Comparison of ENCODE assay signal across 28 mouse cellular contexts in the genomic region with DNA sequence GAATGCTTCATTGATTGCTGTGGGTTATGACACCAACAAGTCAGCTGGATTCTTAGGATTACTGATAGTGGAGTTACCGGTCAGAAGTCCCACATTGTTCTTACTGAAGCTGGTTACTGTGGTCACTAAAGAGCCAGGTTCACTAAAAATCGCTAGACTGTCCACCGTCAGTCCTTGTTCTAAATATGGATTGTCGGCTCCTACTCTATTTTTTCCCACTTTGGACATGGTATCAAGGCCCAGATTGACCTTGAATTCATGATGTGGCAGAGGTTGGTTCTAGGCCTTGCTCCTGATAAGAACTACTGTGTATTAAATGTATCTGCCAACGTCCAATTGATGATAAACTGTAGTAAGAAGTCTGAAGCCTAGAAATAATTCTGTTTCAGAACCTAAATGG. TPM values are rescaled to one million over a fixed set of nuclear protein-coding genes. Genes with fewer than 3 reads are reported as not detected.
DNase-seq lines count a peak whose midpoint lies in the region; ATAC-seq and TF ChIP-seq lines count a peak whose summit lies in the region.
"Had no signal": no experiment of that assay in that cellular context is flagged by ENCODE, and none has a peak within 500 bp of the region (broad histone marks: within the 10 kb centered on the region; RNA-seq: fewer than 3 reads in every experiment).

No protein-coding gene starts in this region.

- intact Hi-C loops in heart, postnatal 36 days (cut with DNase I): loop anchor here (10.0 kb wide), 1 partner anchor 233 kb away; a partner anchor contains a TSS

- no peak for TF ChIP-seq EP300 in heart, postnatal 0 days (IDR thresholded peaks at IDR 0.05; ENCODE audit: low read depth)

- 32% methylated on average over 5 of the region's 5 CpGs for WGBS in heart, embryonic 14.5 days
- 34% methylated on average over 5 of the region's 5 CpGs for WGBS in heart, postnatal 0 days

- no peak overlapping the region; the same call in 1 of the 2 replicates for H3K9ac ChIP-seq in heart, embryonic 14.5 days (ENCODE audit: low read length)
- H3K9ac ChIP-seq in heart, postnatal 0 days (replicated peaks; ENCODE audit: low read depth, low read length): no peak overlapping the region
- H3K9ac ChIP-seq: embryonic facial prominence, embryonic 13.5 days; forebrain, embryonic 13.5 days; heart, embryonic 12.5 days; hindbrain, embryonic 14.5 days had no signal

- peaks cover 0 to 16% of the 10 kb centered on the region in 2 experiments; a peak in 3 of 4 replicates for H3K4me1 ChIP-seq in heart, embryonic 14.5 days (ENCODE audit: control insufficient read depth in 2 of 2, insufficient read depth in 2 of 2, low read length in 2 of 2)
- H3K4me1 ChIP-seq in heart, postnatal 0 days (ENCODE audit: control insufficient read depth, insufficient read depth): peaks cover 7% of the 10 kb centered on the region

- H3K4me2 ChIP-seq in heart, embryonic 14.5 days (ENCODE audit: low read length): no peak overlapping the region
- H3K4me2 ChIP-seq in heart, postnatal 0 days (ENCODE audit: low read depth, low read length): no peak overlapping the region
- H3K4me2 ChIP-seq: embryonic facial prominence, embryonic 13.5 days; forebrain, embryonic 13.5 days; heart, embryonic 12.5 days; hindbrain, embryonic 14.5 days had no signal

- H3K4me3 ChIP-seq in heart, embryonic 14.5 days (ENCODE audit: control insufficient read depth in 1 of 2, insufficient read depth in 1 of 2, low read depth in 1 of 2, low read length in 2 of 2): no peak overlapping the region
- no peak overlapping the region for H3K4me3 ChIP-seq in heart, postnatal 0 days (ENCODE audit: low read depth, low read length)
- H3K4me3 ChIP-seq: embryonic facial prominence, embryonic 10.5 days; embryonic facial prominence, embryonic 13.5 days; erythroblast, embryonic 14.5 days; forebrain, embryonic 13.5 days; heart, embryonic 12.5 days had no signal

- H3K27me3 ChIP-seq in heart, embryonic 14.5 days (ENCODE audit: control insufficient read depth, insufficient read depth, low read length): no peaks in the 10 kb centered on the region
- H3K27me3 ChIP-seq in heart, postnatal 0 days (ENCODE audit: control insufficient read depth, insufficient read depth, low read length): no peaks in the 10 kb centered on the region
- H3K27me3 ChIP-seq: embryonic facial prominence, embryonic 13.5 days; forebrain, embryonic 13.5 days; heart, embryonic 12.5 days had no signal

- ATAC-seq in heart, embryonic 14.5 days (ENCODE audit: insufficient number of reproducible peaks, insufficient read depth, low FRiP score, low read depth): no peak
- ATAC-seq in heart, postnatal 0 days (ENCODE audit: insufficient read depth, low read depth): no peak
- ATAC-seq: activated CD4-positive, CD25-positive, alpha-beta regulatory T cell, adult 4 months; CD4-positive, CD25-positive, alpha-beta regulatory T cell, adult 4 months; forebrain, embryonic 13.5 days; forebrain, embryonic 16.5 days; hindbrain, postnatal 0 days; inflammation-experienced regulatory T-cells, adult 6 months had no signal

- no peaks in the 10 kb centered on the region for H3K9me3 ChIP-seq in heart, embryonic 14.5 days (ENCODE audit: control insufficient read depth, low read length)
- H3K9me3 ChIP-seq in heart, postnatal 0 days (replicated peaks; ENCODE audit: control insufficient read depth, low read length): no peaks in the 10 kb centered on the region
- H3K9me3 ChIP-seq: embryonic facial prominence, embryonic 10.5 days; embryonic facial prominence, embryonic 13.5 days; forebrain, embryonic 13.5 days; heart, embryonic 12.5 days had no signal

- H3K36me3 ChIP-seq in heart, embryonic 14.5 days (ENCODE audit: control insufficient read depth, insufficient read depth, low read length): 0 out of 2 replicates have a peak, but pooled peaks cover 6% of the 10 kb centered on the region
- no peaks in the 10 kb centered on the region for H3K36me3 ChIP-seq in heart, postnatal 0 days (replicated peaks; ENCODE audit: control insufficient read depth, insufficient read depth, low read length)

- TF ChIP-seq CTCF in heart, postnatal 0 days (IDR thresholded peaks at IDR 0.05; ENCODE audit: low read depth): no peak

- DNase-seq in heart, adult 8-10 months (ENCODE audit: low spot score): no peak
- no peak for DNase-seq in heart, postnatal 0 days (ENCODE audit: low spot score)
- no peak for DNase-seq in heart, postnatal 36 days
- DNase-seq in retina, embryonic 14.5 days (ENCODE audit: low spot score): peak; percentile 24
- no peak for DNase-seq in retina, postnatal 1 day
- DNase-seq: adrenal gland, adult 8-10 months; adrenal gland, postnatal 25 days; cerebellum, adult 11-12 months; cerebellum, adult 8-10 months; cerebellum, postnatal 10 days; cerebellum, postnatal 36 days; embryo, embryonic 11 days; gastrocnemius, postnatal 10 days; gastrocnemius, postnatal 36 days; kidney, adult 11 months; kidney, adult 8-10 months had no signal

- peak overlapping the region; percentile 22 to 35; a peak in 3 of 4 replicates for H3K27ac ChIP-seq in heart, embryonic 14.5 days (replicated peaks in 1 of 2; ENCODE audit: control insufficient read depth in 1 of 2, insufficient read depth in 1 of 2, low read depth in 2 of 2, low read length in 2 of 2)
- H3K27ac ChIP-seq in heart, postnatal 0 days (ENCODE audit: low read depth): peak overlapping the region; percentile 46
- H3K27ac ChIP-seq: embryonic facial prominence, embryonic 10.5 days; embryonic facial prominence, embryonic 13.5 days; forebrain, embryonic 13.5 days; hindbrain, embryonic 14.5 days; hindbrain, postnatal 0 days had no signal

RNA-seq across cellular contexts. Expression of a gene that starts 4.7 kb away (rescaled TPM):
- 25.6 and 28.1 TPM in 2 replicates for polyA plus RNA-seq in heart, embryonic 14.5 days (2014; fragmentation: Nextera tagmentation; extraction: Ambion mirVana)
- 10 to 100 TPM in 3 of 4 experiments, 1 to 10 TPM in 1; 10.0 to 14.4 (median 10.6) TPM for total RNA-seq in heart, adult 8-10 months (2022)
- total RNA-seq in heart, postnatal 0 days (2014; rRNA removed; ENCODE audit: low replicate concordance): 10.5 and 18.6 TPM in 2 replicates
- polyA plus RNA-seq in heart, postnatal 0 days (2015; fragmentation: Nextera tagmentation; extraction: Ambion mirVana): 6.0 and 8.0 TPM in 2 replicates
- 10 to 100 TPM; 13.5 to 14.6 TPM for total RNA-seq in heart, postnatal 36 days (2021)
